Mouse (Mus musculus) spleen, postnatal 36 days (tissue): ENCODE measurements around the gene Vmn1r181.
"Not testable (repeated sequence)": the region's sequence is repeated elsewhere in the genome, so short reads cannot be mapped to it uniquely, and the experiment has no call there.

Experiments used
- DNase-seq, 2 experiments: peaks; one replicate each; pipeline ENCODE4 v3.0.0; 2022; ENCODE audit warnings: low spot score in 2 of 2, mixed read lengths in 1 of 2

The Vmn1r181 gene

DNA sequence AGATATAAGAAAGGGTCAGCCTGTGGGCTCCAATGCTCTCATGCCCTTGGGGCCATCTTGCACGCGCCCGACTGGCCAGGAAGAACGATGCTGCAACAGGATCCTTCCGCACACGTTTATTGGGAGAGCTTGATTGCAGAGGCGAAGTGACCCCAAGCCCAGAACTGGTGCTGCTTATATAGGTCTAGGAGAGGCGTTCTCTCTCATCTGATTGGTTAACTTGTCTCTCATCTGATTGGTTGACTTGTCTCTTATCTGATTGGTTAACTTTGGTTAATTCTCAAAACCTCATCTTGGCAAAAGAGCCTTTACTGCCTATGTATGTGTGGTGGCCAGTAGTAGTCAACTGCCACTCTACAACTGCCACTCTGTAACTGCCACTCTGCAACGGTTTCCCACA, at the start of gene Vmn1r181:
Vmn1r181 (plus strand) TSS at position 301 of the 400 bp plus-strand sequence.
- DNase-seq, result not testable (repeated sequence)

DNA sequence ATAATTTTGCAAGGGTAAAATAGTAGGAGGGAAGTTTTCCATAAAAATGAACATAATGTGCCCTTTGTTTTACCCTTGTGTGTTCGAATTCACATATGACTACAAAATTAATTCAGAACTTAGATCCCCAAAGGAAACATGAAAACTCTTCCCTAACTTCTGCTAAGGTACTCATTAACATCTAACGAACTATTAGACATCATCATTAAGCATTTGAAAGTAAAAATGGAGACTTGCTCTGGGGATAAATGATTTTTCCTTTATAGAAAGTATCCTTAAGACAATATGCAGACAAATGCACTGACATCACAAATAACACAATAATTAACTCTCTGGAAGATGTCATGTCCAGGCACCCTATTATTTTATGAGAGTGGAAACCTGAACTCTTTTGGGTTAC, 47.7 kb upstream of the Vmn1r181 start, which contains the start of gene Vmn1r179:
Vmn1r179 (plus strand) TSS at position 301 of the 400 bp plus-strand sequence.
- no peak for DNase-seq

DNA sequence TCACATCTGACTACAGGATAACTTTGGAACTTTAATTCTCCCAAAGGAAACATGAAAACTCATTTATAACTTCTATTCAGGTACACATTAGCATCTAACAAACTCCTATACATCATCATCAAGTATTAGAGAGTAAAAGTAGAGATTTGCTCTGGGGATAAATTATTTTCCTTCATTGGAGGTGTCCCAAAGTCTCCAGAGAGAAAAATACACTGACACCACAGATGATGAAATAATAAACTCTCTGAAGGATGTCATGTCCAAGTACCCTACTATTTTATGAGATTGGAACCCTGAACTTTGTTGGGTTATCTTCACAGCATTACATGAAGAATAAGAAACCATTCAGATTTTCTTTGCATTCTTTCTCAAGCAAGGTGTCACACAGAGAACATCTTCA, 24.1 kb upstream of the Vmn1r181 start, which contains the start of gene Vmn1r180:
Vmn1r180 (plus strand) TSS at position 301 of the 400 bp plus-strand sequence.
- DNase-seq, result no peak

DNA sequence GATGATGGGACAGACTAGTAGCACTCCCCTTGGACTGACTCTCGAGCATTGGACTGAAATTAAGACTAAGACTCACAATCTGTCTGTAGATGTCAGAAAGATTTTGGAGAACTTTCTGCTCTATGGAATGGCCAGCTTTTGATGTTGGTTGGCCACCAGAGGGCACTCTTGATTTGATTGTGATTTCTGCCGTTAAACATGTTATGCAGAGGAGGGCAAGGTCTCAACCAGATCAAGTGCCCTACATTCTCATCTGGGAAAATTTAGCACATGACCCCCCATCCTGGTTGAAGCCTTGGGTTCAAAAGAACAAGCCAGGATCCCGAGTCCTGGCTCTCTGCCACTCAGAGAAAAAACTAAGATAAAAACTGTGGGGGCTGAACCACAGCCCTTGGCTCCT, 6.4 kb upstream of the Vmn1r181 start:
- DNase-seq, result not testable (repeated sequence)

DNA sequence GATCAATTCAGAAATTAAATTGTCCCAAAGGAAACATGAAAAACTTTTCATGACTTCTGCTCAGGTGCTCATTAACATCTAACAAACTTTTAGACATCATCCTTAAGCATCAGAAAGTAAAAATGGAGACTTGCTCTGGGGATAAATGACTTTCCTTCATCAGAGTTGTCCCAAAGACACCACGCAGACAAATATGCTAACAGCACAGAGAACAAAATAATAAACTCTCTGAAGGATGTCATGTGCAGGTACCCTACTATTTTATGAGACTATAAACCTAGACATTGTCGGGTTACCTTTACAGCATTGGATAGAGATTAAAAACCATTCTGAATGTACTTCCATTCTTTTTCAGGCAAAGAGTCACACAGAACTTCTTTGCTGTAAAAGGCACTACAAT, 27.0 kb downstream of the Vmn1r181 start, which contains the start of gene V1rd19:
V1rd19 (plus strand) TSS at position 301 of the 400 bp plus-strand sequence.
- no peak for DNase-seq
